Mouse (Mus musculus) heart, embryonic 12.5 days (tissue): ENCODE measurements at regions not wholly inside any gene's neighbourhood (a gene's known extent, or its start where the extent isn't known, plus 50 kb on each side); places are given as distances from the start of the nearest gene placed in this dataset.

Experiments used
- ATAC-seq: fragments of 200-750 bp; cut with Nextera tagmentation; 2 replicates; pipeline ENCODE4 v1.8.0; 2017; ENCODE audit warnings: moderate TSS enrichment, moderate library complexity; ENCODE audit not compliant: insufficient number of reproducible peaks, low FRiP score
- H3K27ac ChIP-seq: fragments of 300-500 bp; sonication (generic); 2 replicates; pipeline ENCODE4 v1.5.1; 2016; ENCODE audit warnings: mild to moderate bottlenecking, moderate library complexity; ENCODE audit not compliant: poor library complexity, severe bottlenecking
- H3K27me3 ChIP-seq: fragments of 300-500 bp; sonication (generic); replicated peaks from 2 replicates; pipeline ENCODE4 v1.6.1; 2016; ENCODE audit warnings: mild to moderate bottlenecking, moderate library complexity
- H3K36me3 ChIP-seq: fragments of 300-500 bp; sonication (generic); 2 replicates; pipeline ENCODE4 v1.6.1; 2016; ENCODE audit warnings: mild to moderate bottlenecking, moderate library complexity
- H3K4me1 ChIP-seq: fragments of 300-500 bp; sonication (generic); replicated peaks from 2 replicates; pipeline ENCODE4 v1.6.1; 2016; ENCODE audit warnings: mild to moderate bottlenecking
- H3K4me2 ChIP-seq: fragments of 300-500 bp; sonication (generic); 2 replicates; pipeline ENCODE4 v1.6.1; 2016; ENCODE audit warnings: mild to moderate bottlenecking, moderate library complexity
- H3K4me3 ChIP-seq: fragments of 300-500 bp; sonication (generic); 2 replicates; pipeline ENCODE4 v1.5.1; 2016; ENCODE audit warnings: mild to moderate bottlenecking
- H3K9ac ChIP-seq: fragments of 300-500 bp; sonication (generic); 2 replicates; pipeline ENCODE4 v1.6.1; 2016; ENCODE audit warnings: mild to moderate bottlenecking, moderate library complexity
- H3K9me3 ChIP-seq: fragments of 300-500 bp; sonication (generic); replicated peaks from 2 replicates; pipeline ENCODE4 v1.6.1; 2016; ENCODE audit warnings: mild to moderate bottlenecking, moderate library complexity
- WGBS: fragments of 180-500 bp; shearing (Covaris S2); methylation state at CpG from one replicate; pipeline ENCODE4 v1.1.7; 2016; 5-methylcytosine and 5-hydroxymethylcytosine counted together

GRCm38 (mm10) chr11:114551262-114551661, 117.1 kb upstream of the Rpl38 start:
- H3K4me2 ChIP-seq = no peak overlapping the region
- no peak overlapping the region for H3K9ac ChIP-seq
- no peak for ATAC-seq
- H3K36me3 ChIP-seq = no peaks in the 10 kb centered on the region
- H3K4me3 ChIP-seq = no peak overlapping the region
- H3K9me3 ChIP-seq = no peaks in the 10 kb centered on the region
- H3K27ac ChIP-seq = no peak overlapping the region
- peaks cover 8% of the 10 kb centered on the region for H3K4me1 ChIP-seq
- WGBS = 84% methylated on average over 4 of the region's 4 CpGs
- H3K27me3 ChIP-seq = no peaks in the 10 kb centered on the region

- H3K4me1 ChIP-seq = no peaks in the 10 kb centered on the region; the same call in 1 of the 2 replicates
- no peak overlapping the region for H3K4me3 ChIP-seq
- no peak overlapping the region for H3K4me2 ChIP-seq
- H3K9me3 ChIP-seq = no peaks in the 10 kb centered on the region
- no peak for ATAC-seq
- no peak overlapping the region for H3K9ac ChIP-seq
- WGBS = 65% methylated on average over 5 of the region's 5 CpGs
- no peaks in the 10 kb centered on the region for H3K36me3 ChIP-seq
- H3K27ac ChIP-seq = no peak overlapping the region
- H3K27me3 ChIP-seq = no peaks in the 10 kb centered on the region
Measured at GRCm38 (mm10) chr11:114548658-114549057, 119.7 kb upstream of the Rpl38 start.

- H3K36me3 ChIP-seq = no peaks in the 10 kb centered on the region
- H3K4me3 ChIP-seq = no peak overlapping the region
- peaks cover 4% of the 10 kb centered on the region; the same call in 1 of the 2 replicates for H3K4me1 ChIP-seq
- no peak for ATAC-seq
- WGBS = 65% methylated on average over 3 of the region's 3 CpGs
- no peaks in the 10 kb centered on the region for H3K27me3 ChIP-seq
- 0 out of 2 replicates have a peak, but pooled peaks cover 3% of the 10 kb centered on the region for H3K9me3 ChIP-seq
- no peak overlapping the region for H3K9ac ChIP-seq
- H3K4me2 ChIP-seq = no peak overlapping the region
- no peak overlapping the region for H3K27ac ChIP-seq
Measured at GRCm38 (mm10) chr11:114544212-114544611, 124.1 kb upstream of the Rpl38 start.

GRCm38 (mm10) chr11:114542167-114542566, 126.2 kb upstream of the Rpl38 start:
- Histone ChIP-seq H3K36me3 (no peaks in the 10 kb centered on the region), H3K4me2 (peak overlapping the region; percentile 36; the same call in 1 of the 2 replicates), H3K4me3 (no peak overlapping the region), H3K9me3 (0 out of 2 replicates have a peak, but pooled peaks cover 3% of the 10 kb centered on the region), H3K4me1 (peaks cover 7% of the 10 kb centered on the region; the same call in 1 of the 2 replicates), H3K27ac (no peak overlapping the region), H3K27me3 (peaks cover 8% of the 10 kb centered on the region), H3K9ac (no peak overlapping the region)
- no peak for ATAC-seq
- WGBS = 55% methylated on average over 8 of the region's 8 CpGs

- Histone ChIP-seq H3K4me3 (no peak overlapping the region), H3K4me2 (no peak overlapping the region), H3K4me1 (peaks cover 7% of the 10 kb centered on the region; the same call in 1 of the 2 replicates), H3K9me3 (peaks cover 9% of the 10 kb centered on the region; the same call in 1 of the 2 replicates), H3K27ac (no peak overlapping the region), H3K9ac (no peak overlapping the region), H3K36me3 (no peaks in the 10 kb centered on the region), H3K27me3 (peaks cover 9% of the 10 kb centered on the region)
- 65% methylated on average over 3 of the region's 3 CpGs for WGBS
- ATAC-seq = no peak
Measured at GRCm38 (mm10) chr11:114540503-114540902, 127.8 kb upstream of the Rpl38 start.

- Histone ChIP-seq H3K9ac (no peak overlapping the region), H3K4me3 (no peak overlapping the region), H3K9me3 (peaks cover 9% of the 10 kb centered on the region; the same call in 1 of the 2 replicates), H3K36me3 (no peaks in the 10 kb centered on the region), H3K4me2 (no peak overlapping the region), H3K27ac (no peak overlapping the region), H3K27me3 (peaks cover 9% of the 10 kb centered on the region), H3K4me1 (0 out of 2 replicates have a peak, but pooled peaks cover 3% of the 10 kb centered on the region)
- 16% methylated on average over 13 of the region's 13 CpGs for WGBS
- no peak for ATAC-seq
Measured at GRCm38 (mm10) chr11:114536616-114537493, 131.5 kb upstream of the Rpl38 start.

- H3K4me2 ChIP-seq = no peak overlapping the region
- H3K9me3 ChIP-seq = peaks cover 9% of the 10 kb centered on the region; the same call in 1 of the 2 replicates
- H3K27me3 ChIP-seq = peaks cover 9% of the 10 kb centered on the region
- H3K9ac ChIP-seq = no peak overlapping the region
- H3K36me3 ChIP-seq = no peaks in the 10 kb centered on the region
- 0 out of 2 replicates have a peak, but pooled peaks cover 3% of the 10 kb centered on the region for H3K4me1 ChIP-seq
- no peak overlapping the region for H3K27ac ChIP-seq
- no peak for ATAC-seq
- H3K4me3 ChIP-seq = no peak overlapping the region
- WGBS = 83% methylated on average over 9 of the region's 9 CpGs
Measured at GRCm38 (mm10) chr11:114535900-114536299, 132.4 kb upstream of the Rpl38 start.

GRCm38 (mm10) chr11:114534436-114534835, 133.9 kb upstream of the Rpl38 start:
- no peak for ATAC-seq
- WGBS = 64% methylated on average over 7 of the region's 7 CpGs
- Histone ChIP-seq H3K9ac (no peak overlapping the region), H3K4me1 (0 out of 2 replicates have a peak, but pooled peaks cover 3% of the 10 kb centered on the region), H3K27ac (no peak overlapping the region), H3K4me3 (no peak overlapping the region), H3K36me3 (no peaks in the 10 kb centered on the region), H3K27me3 (peaks cover 9% of the 10 kb centered on the region), H3K4me2 (no peak overlapping the region), H3K9me3 (peaks cover 6% of the 10 kb centered on the region; the same call in 1 of the 2 replicates)

GRCm38 (mm10) chr11:114531241-114531765, 137.0 kb upstream of the Rpl38 start:
- Histone ChIP-seq H3K4me3 (no peak overlapping the region), H3K27ac (no peak overlapping the region), H3K4me2 (no peak overlapping the region), H3K27me3 (no peaks in the 10 kb centered on the region), H3K36me3 (no peaks in the 10 kb centered on the region), H3K9me3 (peaks cover 6% of the 10 kb centered on the region; the same call in 1 of the 2 replicates), H3K9ac (no peak overlapping the region), H3K4me1 (peaks cover 7% of the 10 kb centered on the region)
- ATAC-seq = no peak
- 40% methylated on average over 4 of the region's 4 CpGs for WGBS

GRCm38 (mm10) chr11:114528937-114529772, 139.2 kb upstream of the Rpl38 start:
- no peak overlapping the region for H3K4me2 ChIP-seq
- no peaks in the 10 kb centered on the region for H3K27me3 ChIP-seq
- no peaks in the 10 kb centered on the region for H3K9me3 ChIP-seq
- H3K36me3 ChIP-seq = no peaks in the 10 kb centered on the region
- peaks cover 11% of the 10 kb centered on the region for H3K4me1 ChIP-seq
- no peak overlapping the region for H3K4me3 ChIP-seq
- H3K27ac ChIP-seq = no peak overlapping the region
- 47% methylated on average over 10 of the region's 10 CpGs for WGBS
- no peak for ATAC-seq
- H3K9ac ChIP-seq = no peak overlapping the region
